Mouse (Mus musculus): ENCODE measurements around the gene Dnajb7.
A peak's percentile ranks its signal among the peaks of the same experiment; 100 is the strongest.
"Not testable (repeated sequence)": the region's sequence is repeated elsewhere in the genome, so short reads cannot be mapped to it uniquely, and the experiment has no call there.

Dnajb7 gene

GRCm38 (mm10) chr15:81408199-81408598 is at the start of gene Dnajb7:
TSS of gene Dnajb7 (minus strand) at chr15:81408299.
- no peak for ATAC-seq (ENCODE audit: low TSS enrichment)

DNA sequence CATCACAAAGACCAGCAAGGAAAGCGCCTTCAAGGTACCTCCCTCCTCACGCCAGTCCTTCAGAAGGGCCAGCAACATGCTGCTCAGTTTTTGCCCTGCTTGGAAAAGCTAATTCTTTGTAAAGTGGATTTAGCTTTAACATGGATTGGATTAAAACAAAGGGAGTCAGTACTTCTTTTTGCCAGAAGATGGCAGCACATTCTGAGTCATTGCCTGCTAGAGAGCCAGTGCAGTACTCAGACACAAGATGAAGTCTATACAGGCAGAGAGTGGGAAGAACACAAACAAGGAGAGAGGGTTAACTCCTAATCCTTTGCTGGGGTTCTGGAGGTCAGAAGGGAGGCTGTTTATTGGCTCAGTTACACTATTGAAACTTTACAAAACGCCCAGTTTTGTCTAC is 40.4 kb upstream of the Dnajb7 start:
- ATAC-seq (ENCODE audit: low TSS enrichment) = peak; percentile 69

- no peak for ATAC-seq (ENCODE audit: low TSS enrichment)
These were observed 31.1 kb upstream of the Dnajb7 start for GRCm38 (mm10) chr15:81439236-81439635.

- ATAC-seq (ENCODE audit: low TSS enrichment) = no peak
These were observed 30.2 kb upstream of the Dnajb7 start for GRCm38 (mm10) chr15:81438345-81438744.

GRCm38 (mm10) chr15:81431195-81431594 is 23.1 kb upstream of the Dnajb7 start:
- ATAC-seq (ENCODE audit: low TSS enrichment) = no peak

GRCm38 (mm10) chr15:81427947-81428346 is 19.8 kb upstream of the Dnajb7 start:
- ATAC-seq (ENCODE audit: low TSS enrichment) = no peak

- ATAC-seq (ENCODE audit: low TSS enrichment) = no peak
These were observed 17.2 kb upstream of the Dnajb7 start for GRCm38 (mm10) chr15:81425311-81425710.

- no peak for ATAC-seq (ENCODE audit: low TSS enrichment)
These were observed 14.1 kb upstream of the Dnajb7 start for GRCm38 (mm10) chr15:81422156-81422681.

- ATAC-seq (ENCODE audit: low TSS enrichment) = no peak
These were observed 13.4 kb upstream of the Dnajb7 start for GRCm38 (mm10) chr15:81421454-81421853.

DNA sequence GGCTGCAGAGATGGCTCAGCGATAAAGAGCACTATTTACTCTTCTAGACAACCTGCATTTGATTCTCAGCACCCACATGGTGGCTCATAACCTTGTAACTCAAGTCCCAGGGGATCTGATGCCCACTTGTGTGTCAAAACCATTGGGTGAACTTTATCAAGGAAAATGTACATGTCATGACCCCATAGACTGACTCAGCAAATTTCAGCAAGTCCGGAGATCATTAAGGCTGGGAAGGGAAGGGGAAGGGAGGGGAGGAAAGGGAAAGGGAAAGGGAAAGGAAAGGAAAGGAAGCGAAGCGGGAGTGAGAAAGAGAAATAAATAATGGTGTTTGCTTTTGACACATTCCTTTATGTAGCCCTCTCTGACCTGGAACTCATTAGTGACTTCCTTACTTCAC is 10.0 kb upstream of the Dnajb7 start:
- no peak for ATAC-seq (ENCODE audit: low TSS enrichment)

GRCm38 (mm10) chr15:81416763-81417310 is 8.7 kb upstream of the Dnajb7 start:
- ATAC-seq (ENCODE audit: low TSS enrichment) = not testable (repeated sequence)

DNA sequence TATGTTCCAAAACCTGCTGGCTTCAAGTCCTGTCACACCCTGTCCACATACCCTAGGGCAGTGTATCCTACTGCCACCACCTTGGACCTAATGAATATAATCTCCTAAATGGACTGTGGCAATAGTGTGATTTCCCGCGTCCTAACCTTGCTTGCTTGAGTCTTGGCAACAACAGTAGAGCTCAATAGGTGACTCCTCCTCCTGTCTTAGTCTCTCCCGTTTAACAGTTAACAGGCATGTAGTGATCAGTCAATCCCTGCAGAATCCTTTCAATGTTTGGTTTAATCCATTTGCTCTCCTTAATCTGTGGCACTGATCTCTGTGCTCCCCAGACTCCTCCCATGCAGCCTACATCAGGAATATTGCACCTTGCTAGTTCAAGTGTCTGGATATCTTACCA is 3.1 kb downstream of the Dnajb7 start:
- ATAC-seq (ENCODE audit: low TSS enrichment) = no peak

- ATAC-seq (ENCODE audit: low TSS enrichment) = peak; percentile 93
These were observed 8.3 kb downstream of the Dnajb7 start, which contains the start of the genes St13 and Xpnpep3 for GRCm38 (mm10) chr15:81399638-81400315. TSS of gene St13 (minus strand) at chr15:81400077. TSS of gene Xpnpep3 (plus strand) at chr15:81400138.

DNA sequence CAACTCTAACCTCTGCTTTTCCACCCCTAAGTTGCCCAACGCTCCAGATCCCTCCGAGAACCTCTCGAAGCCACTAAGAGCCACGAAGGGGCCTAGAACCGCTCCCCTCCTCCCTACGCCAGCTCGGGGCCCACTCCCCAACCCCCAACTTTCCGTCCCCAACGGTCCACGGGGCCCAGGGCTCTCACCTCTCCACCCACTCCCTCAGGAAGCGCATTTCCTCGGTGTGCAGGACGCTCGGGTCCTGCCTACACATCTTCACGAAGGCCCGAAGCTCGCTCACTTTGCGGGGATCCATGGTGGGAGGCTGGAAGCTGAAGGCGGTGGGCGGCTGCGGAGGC is 8.8 kb downstream of the Dnajb7 start:
- no peak for ATAC-seq (ENCODE audit: low TSS enrichment)

GRCm38 (mm10) chr15:81398189-81398588 is 9.9 kb downstream of the Dnajb7 start:
- no peak for ATAC-seq (ENCODE audit: low TSS enrichment)

GRCm38 (mm10) chr15:81394211-81394915 is 13.7 kb downstream of the Dnajb7 start:
- ATAC-seq (ENCODE audit: low TSS enrichment) = no peak

DNA sequence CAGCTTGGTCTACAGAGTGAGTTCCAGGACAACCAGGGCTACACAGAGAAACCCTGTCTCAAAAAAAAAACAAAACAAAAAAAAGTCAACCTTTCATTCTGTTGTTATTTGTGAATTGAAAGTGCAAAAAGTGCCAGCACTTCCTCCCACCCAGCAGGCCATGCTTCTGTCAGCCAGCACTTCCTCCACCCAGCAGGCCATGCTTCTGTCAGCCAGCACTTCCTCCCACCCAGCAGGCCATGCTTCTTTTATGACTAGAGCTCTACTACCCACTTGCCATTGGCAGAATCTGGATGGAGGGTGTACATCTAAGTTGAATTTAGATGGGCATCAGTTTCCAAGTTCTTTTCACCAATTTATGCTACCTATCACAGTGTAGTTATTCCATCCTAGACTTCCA is 15.1 kb downstream of the Dnajb7 start:
- no peak for ATAC-seq (ENCODE audit: low TSS enrichment)

- ATAC-seq (ENCODE audit: low TSS enrichment) = no peak
These were observed 21.8 kb downstream of the Dnajb7 start for GRCm38 (mm10) chr15:81386327-81386726.

- ATAC-seq (ENCODE audit: low TSS enrichment) = no peak
These were observed 29.3 kb downstream of the Dnajb7 start for GRCm38 (mm10) chr15:81378845-81379244.

DNA sequence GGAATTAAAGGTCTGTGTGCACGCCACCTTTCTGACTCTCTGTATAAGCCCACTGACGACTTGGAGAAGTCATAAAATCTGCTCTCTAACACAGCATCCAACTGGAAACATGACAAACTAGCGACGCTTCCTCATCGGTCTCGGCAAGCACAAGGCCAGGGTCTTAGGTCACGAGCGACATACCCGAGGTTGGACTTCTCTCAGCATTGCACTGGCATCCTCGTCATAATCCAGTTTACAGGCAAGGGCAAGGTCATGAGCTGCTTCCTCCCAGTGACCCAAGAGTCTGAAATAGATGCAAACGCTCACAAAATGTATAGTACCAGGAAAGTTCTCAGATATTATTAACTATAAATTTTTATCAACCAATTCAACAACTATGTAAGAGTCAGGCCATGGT is 33.5 kb downstream of the Dnajb7 start:
- no peak for ATAC-seq (ENCODE audit: low TSS enrichment)

DNA sequence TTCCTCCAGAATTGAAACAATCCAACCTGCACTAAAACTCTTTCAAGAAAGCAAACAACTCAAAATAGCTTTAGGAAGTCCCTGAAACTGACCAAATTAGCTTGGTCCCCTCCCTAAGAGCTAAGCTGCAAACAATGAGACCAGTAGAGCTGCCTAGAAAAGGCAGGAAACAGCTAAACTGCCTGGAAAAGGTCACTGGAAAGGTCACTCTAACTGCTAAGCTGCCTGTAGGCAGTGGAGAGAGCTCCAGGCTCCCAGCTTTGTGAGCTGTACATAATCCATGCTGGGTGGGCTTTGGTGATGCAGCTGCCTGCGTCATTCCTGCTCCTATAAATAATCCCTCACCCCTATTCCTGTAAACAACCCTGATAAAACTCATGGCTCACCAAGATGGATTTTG is 37.7 kb downstream of the Dnajb7 start:
- ATAC-seq (ENCODE audit: low TSS enrichment) = no peak

GRCm38 (mm10) chr15:81368601-81369000 is 39.5 kb downstream of the Dnajb7 start:
- no peak for ATAC-seq (ENCODE audit: low TSS enrichment)

DNA sequence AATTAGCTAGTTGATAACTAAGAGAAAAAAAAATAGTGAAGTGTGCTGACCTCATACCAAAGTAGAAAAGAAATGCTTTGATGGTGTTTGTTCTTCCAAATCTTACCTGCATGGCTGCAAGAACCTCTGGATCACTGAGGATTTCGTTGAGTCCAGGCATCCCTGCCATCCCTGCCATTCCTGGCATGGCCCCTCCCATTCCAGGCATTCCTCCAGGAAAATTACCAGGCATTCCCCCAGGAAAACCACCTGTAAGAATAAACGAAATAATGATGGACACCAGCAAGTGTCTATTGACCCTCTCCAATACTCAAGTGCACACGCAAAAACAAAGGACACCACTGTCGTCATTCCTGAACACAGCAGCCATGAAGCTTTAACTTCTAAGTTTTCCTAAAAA is 41.9 kb downstream of the Dnajb7 start:
- no peak for ATAC-seq (ENCODE audit: low TSS enrichment)
